Mouse (Mus musculus): Measurements from ENCODE around the gene Gm42688. TPM values are rescaled to one million over a fixed set of nuclear protein-coding genes. Genes with fewer than 3 reads are reported as not detected.
A peak's percentile ranks its signal among the peaks of the same experiment; 100 is the strongest.

The Gm42688 gene
- total RNA-seq, 2 experiments from 2014 or later: 2.9 to 6.5 TPM

- DNase-seq: no peak
Measured at GRCm38 (mm10) chr6:83084477-83084876, 16.9 kb upstream of the Gm42688 start.

GRCm38 (mm10) chr6:83086121-83087035, 15.0 kb upstream of the Gm42688 start, which contains the start of gene Lbx2:
Gene Lbx2, plus strand, starts transcription at chr6:83086367.
- peak; percentile 62 for DNase-seq

- peak; percentile 69 for DNase-seq
Measured at GRCm38 (mm10) chr6:83087205-83087925, 14.1 kb upstream of the Gm42688 start.

- no peak for DNase-seq
Measured at GRCm38 (mm10) chr6:83087926-83088260, 13.5 kb upstream of the Gm42688 start.

GRCm38 (mm10) chr6:83092416-83093127, 8.8 kb upstream of the Gm42688 start:
- DNase-seq: peak; percentile 62

- DNase-seq: no peak
Measured at GRCm38 (mm10) chr6:83095968-83096367, 5.4 kb upstream of the Gm42688 start.

- peak; percentile 74 for DNase-seq
Measured at GRCm38 (mm10) chr6:83098411-83098810, 3.0 kb upstream of the Gm42688 start.

- DNase-seq: peak; percentile 80
Measured at GRCm38 (mm10) chr6:83101688-83102556, 505 bp downstream of the Gm42688 start.

GRCm38 (mm10) chr6:83103130-83103650, 1.8 kb downstream of the Gm42688 start:
- DNase-seq: no peak

GRCm38 (mm10) chr6:83104158-83104557, 2.7 kb downstream of the Gm42688 start:
- DNase-seq: no peak

GRCm38 (mm10) chr6:83107566-83108400, 6.4 kb downstream of the Gm42688 start:
- DNase-seq: peak; percentile 91

- DNase-seq: peak; percentile 92
Measured at GRCm38 (mm10) chr6:83108762-83109668, 7.6 kb downstream of the Gm42688 start, which contains the start of gene Mrpl53. Gene Mrpl53, plus strand, starts transcription at chr6:83109040.

- no peak for DNase-seq
Measured at GRCm38 (mm10) chr6:83111510-83112136, 10.2 kb downstream of the Gm42688 start.

GRCm38 (mm10) chr6:83115011-83115671, 13.7 kb downstream of the Gm42688 start, which contains the start of gene Mogs:
Gene Mogs, plus strand, starts transcription at chr6:83115496.
- DNase-seq: peak; percentile 98

- no peak for DNase-seq
Measured at GRCm38 (mm10) chr6:83115682-83116372, 14.4 kb downstream of the Gm42688 start.

- no peak for DNase-seq
Measured at GRCm38 (mm10) chr6:83116373-83117164, 15.2 kb downstream of the Gm42688 start.

GRCm38 (mm10) chr6:83117165-83117438, 15.7 kb downstream of the Gm42688 start:
- no peak for DNase-seq

Data from adrenal gland, postnatal 10 days (tissue).